Mouse (Mus musculus) layer of hippocampus, postnatal 25 days (tissue): ENCODE data around the gene Olfr1240. TPM values are rescaled to one million over a fixed set of nuclear protein-coding genes. Genes with fewer than 3 reads are reported as not detected.

Source experiments
- DNase-seq, 2 experiments: peaks; one replicate each; pipeline ENCODE4 v3.0.0; 2022; ENCODE audit warnings: mixed read lengths in 2 of 2, low spot score in 1 of 2; ENCODE audit errors: extremely low spot score in 1 of 2
- total RNA-seq, 2 experiments: library from RNA; stranded (reverse); gene quantifications; 2 replicates each; pipeline ENCODE4 v1.2.3; 2021

Olfr1240 gene
- not detected for total RNA-seq

DNA sequence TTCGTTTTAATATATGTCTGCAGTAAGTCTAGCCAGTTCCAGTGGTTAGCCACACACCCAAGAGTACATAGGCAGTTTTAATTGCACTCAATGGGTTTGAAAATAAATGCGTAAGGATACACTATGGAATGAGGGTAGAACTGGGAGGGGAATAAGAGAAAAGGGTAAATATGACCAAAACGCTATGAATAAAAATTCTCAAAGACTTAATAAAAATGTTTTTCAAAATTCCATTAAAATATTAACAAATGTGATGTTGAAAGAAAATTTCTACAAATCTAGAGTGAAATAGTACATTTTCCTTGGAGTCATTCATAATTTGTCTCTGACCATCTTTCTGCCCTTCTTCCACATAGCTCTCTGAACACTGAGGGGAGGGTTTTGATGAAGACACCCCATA is at the start of gene Olfr1240:
TSS of gene Olfr1240 (minus strand) at position 101 of the 400 bp plus-strand sequence.
- DNase-seq, result no peak

DNA sequence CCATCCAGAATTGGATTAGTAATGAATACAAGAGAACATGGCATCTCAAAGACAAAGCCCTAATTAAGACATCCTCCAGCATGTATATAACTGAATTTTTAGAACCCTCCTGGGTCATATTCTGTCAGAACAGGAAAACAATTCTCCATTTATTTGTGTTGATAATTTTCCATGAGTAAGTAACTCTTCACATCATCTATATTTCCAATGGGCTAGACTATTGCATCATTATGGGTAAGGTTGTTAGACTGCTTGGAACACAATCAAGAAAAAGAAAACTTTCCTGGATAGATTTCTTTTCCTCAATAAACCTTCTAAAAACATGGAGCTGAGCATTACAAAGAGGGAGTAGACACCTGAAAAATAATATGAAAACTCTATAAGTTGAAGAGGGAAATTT is 44.2 kb upstream of the Olfr1240 start, which contains the start of gene Olfr1241:
TSS of gene Olfr1241 (minus strand) at position 101 of the 400 bp plus-strand sequence.
- DNase-seq, result no peak

DNA sequence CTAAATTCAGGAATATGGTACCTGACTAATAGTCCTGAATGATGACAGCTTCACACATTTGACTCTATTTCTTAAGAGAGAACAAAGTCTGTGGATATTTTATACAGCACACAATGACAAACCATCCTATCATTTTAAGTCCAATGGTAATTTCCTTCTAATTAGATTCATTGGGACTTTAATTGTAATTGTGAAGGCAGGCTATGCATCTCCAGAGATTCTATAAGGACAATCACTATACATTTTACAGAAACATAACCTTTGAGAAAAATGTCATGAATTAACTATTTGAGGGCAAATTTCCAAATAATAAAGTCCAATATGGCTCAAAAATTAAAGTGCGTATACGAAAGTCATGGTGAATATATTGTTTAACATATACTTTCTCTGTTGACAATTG is 22.5 kb downstream of the Olfr1240 start, which contains the start of gene Olfr1239:
TSS of gene Olfr1239 (minus strand) at position 101 of the 400 bp plus-strand sequence.
- no peak for DNase-seq

DNA sequence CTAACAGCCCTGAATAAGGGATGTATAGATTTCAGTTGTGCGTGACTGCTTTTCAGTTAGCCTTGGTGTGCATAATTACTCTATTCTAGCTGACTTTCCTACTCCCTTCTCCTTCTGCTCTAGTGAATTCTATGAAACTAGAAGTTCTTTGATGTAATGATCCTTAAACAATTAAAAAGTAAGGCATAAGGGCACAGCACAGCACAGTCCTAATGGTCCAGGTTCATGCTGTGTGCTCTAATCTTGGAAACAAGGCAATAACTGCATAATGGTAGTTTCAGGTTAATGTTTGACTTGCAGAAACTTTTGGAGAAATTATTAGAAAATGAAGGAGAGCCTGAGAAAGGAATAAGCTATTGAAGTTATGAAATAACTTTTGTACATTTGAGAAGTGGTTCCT is 28.2 kb downstream of the Olfr1240 start:
- no peak for DNase-seq

- DNase-seq, result no peak
Measured at GRCm38 (mm10) chr2:89409576-89409975, 33.2 kb downstream of the Olfr1240 start, which contains the start of gene Olfr1238. Gene Olfr1238 (minus strand): TSS chr2:89409676.

- DNase-seq, result no peak
Measured at GRCm38 (mm10) chr2:89400882-89401281, 41.9 kb downstream of the Olfr1240 start.

Other genes with a start within 250 kb of the Olfr1240 start
- gene Olfr1226, start 243.0 kb downstream of the Olfr1240 start, total RNA-seq, result not detected
- gene Olfr1228, start 188.9 kb downstream of the Olfr1240 start, total RNA-seq, result not detected
- gene Olfr1229, start 155.0 kb downstream of the Olfr1240 start, total RNA-seq, result not detected
- gene Olfr1230, start 145.7 kb downstream of the Olfr1240 start, total RNA-seq, result not detected
- gene Olfr1231, start 135.9 kb downstream of the Olfr1240 start, total RNA-seq, result not detected
- not detected for gene Olfr1232, start 113.3 kb downstream of the Olfr1240 start, total RNA-seq
- gene Olfr1233, start 100.6 kb downstream of the Olfr1240 start, total RNA-seq, result not detected
- not detected for gene Olfr1234, start 78.1 kb downstream of the Olfr1240 start, total RNA-seq
- not detected for gene Olfr1238, start 33.3 kb downstream of the Olfr1240 start, total RNA-seq
- not detected for gene Olfr1239, start 22.6 kb downstream of the Olfr1240 start, total RNA-seq
- not detected for gene Olfr1241, start 44.1 kb upstream of the Olfr1240 start, total RNA-seq
- gene Olfr1242, start 55.3 kb upstream of the Olfr1240 start, total RNA-seq, result not detected
- not detected for gene Olfr1243, start 88.5 kb upstream of the Olfr1240 start, total RNA-seq
- not detected for gene Olfr1245, start 135.4 kb upstream of the Olfr1240 start, total RNA-seq
- gene Olfr1246, start 150.2 kb upstream of the Olfr1240 start, total RNA-seq, result not detected
- not detected for gene Olfr1247, start 171.1 kb upstream of the Olfr1240 start, total RNA-seq
- gene Olfr1248, start 175.2 kb upstream of the Olfr1240 start, total RNA-seq, result not detected
- not detected for gene Olfr1249, start 192.0 kb upstream of the Olfr1240 start, total RNA-seq
- gene Olfr1250, start 218.5 kb upstream of the Olfr1240 start, total RNA-seq, result not detected
- gene Olfr1251, start 228.9 kb upstream of the Olfr1240 start, total RNA-seq, result not detected